Mouse (Mus musculus): ENCODE data around the gene Rilp. TPM values are rescaled to one million over a fixed set of nuclear protein-coding genes. Genes with fewer than 3 reads are reported as not detected.

The Rilp gene
- polyA plus RNA-seq, 1 experiment from 2014 or later, result 3.5 TPM

- peaks cover 38% of the 10 kb centered on the region for H3K4me1 ChIP-seq (ENCODE audit: control insufficient read depth, insufficient read depth, low read length)
- H3K4me3 ChIP-seq (ENCODE audit: low read depth, low read length), result no peak overlapping the region
- no peaks in the 10 kb centered on the region for H3K9me3 ChIP-seq (ENCODE audit: control insufficient read depth, low read length)
- no peaks in the 10 kb centered on the region for H3K27me3 ChIP-seq (ENCODE audit: control insufficient read depth, insufficient read depth, low read length)
- WGBS, result 92% methylated on average over 12 of the region's 12 CpGs
- H3K36me3 ChIP-seq (ENCODE audit: control insufficient read depth, insufficient read depth, low read length), result no peaks in the 10 kb centered on the region; the same call in 1 of the 2 replicates
- H3K4me2 ChIP-seq (ENCODE audit: low read depth, low read length), result no peak overlapping the region
- H3K9ac ChIP-seq (replicated peaks; ENCODE audit: low read depth, low read length), result no peak overlapping the region
- no peak overlapping the region for H3K27ac ChIP-seq (ENCODE audit: low read depth, low read length)
- ATAC-seq (ENCODE audit: low read depth), result no peak
These were observed 26.5 kb downstream of the Rilp start for GRCm38 (mm10) chr11:75536255-75537024.

DNA sequence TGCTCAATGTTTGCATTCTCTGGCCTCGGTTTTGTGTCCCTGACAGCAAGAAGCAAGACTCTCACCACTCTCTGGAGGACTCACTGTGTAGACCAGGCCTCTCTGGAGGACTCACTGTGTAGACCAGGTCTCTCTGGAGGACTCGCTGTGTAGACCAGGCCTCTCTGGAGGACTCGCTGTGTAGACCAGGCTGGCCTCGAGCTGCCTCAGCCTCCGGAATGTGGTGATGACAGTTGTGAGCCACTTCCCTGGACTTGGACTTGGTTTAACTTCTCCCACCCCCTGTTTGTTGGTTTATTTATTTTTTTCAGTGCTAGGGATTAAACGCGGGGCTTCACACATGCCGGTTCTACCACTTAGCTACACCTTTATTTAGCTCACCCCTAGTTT is 27.1 kb downstream of the Rilp start:
- no peak for ATAC-seq (ENCODE audit: low read depth)
- no peak overlapping the region for H3K4me2 ChIP-seq (ENCODE audit: low read depth, low read length)
- no peaks in the 10 kb centered on the region for H3K9me3 ChIP-seq (ENCODE audit: control insufficient read depth, low read length)
- no peak overlapping the region for H3K9ac ChIP-seq (replicated peaks; ENCODE audit: low read depth, low read length)
- WGBS, result 87% methylated on average over 8 of the region's 8 CpGs
- peaks cover 38% of the 10 kb centered on the region for H3K4me1 ChIP-seq (ENCODE audit: control insufficient read depth, insufficient read depth, low read length)
- no peaks in the 10 kb centered on the region for H3K27me3 ChIP-seq (ENCODE audit: control insufficient read depth, insufficient read depth, low read length)
- no peak overlapping the region for H3K27ac ChIP-seq (ENCODE audit: low read depth, low read length)
- no peaks in the 10 kb centered on the region; the same call in 1 of the 2 replicates for H3K36me3 ChIP-seq (ENCODE audit: control insufficient read depth, insufficient read depth, low read length)
- H3K4me3 ChIP-seq (ENCODE audit: low read depth, low read length), result no peak overlapping the region

DNA sequence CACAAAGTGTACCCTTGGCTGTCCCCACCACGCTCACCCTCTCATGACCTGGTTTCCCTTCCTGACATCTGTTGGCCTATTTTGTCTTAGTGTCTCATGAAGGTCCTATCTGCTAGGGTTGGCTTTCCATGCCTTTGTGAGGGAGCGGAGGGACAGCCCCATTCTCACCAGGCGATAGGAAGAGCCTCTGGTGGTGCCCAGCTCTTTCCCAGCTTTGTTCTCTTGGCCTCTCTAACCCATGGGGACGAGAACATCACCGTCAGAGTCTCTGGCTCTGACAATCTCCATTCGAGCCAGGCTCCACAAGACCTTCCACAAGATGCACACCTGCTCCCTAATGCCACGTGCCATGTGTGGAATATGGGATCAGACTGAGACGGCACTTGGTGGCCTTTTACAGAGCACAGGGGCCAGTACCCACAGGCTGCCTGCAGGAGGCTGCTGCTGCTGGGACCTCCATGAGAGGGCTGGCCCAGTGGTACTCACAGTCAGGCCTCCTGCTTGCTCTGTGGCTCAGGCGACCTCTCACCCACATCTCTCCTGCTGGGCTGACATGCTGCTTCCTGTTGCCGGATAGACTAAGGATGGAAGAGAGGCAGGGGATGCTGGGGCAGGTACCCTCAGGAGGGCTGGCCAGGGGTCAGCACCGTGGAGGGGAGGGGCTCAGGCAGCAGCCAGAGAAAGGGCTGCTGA is 27.7 kb downstream of the Rilp start:
- no peak overlapping the region for H3K4me2 ChIP-seq (ENCODE audit: low read depth, low read length)
- H3K27me3 ChIP-seq (ENCODE audit: control insufficient read depth, insufficient read depth, low read length), result no peaks in the 10 kb centered on the region
- peaks cover 38% of the 10 kb centered on the region for H3K4me1 ChIP-seq (ENCODE audit: control insufficient read depth, insufficient read depth, low read length)
- H3K9me3 ChIP-seq (ENCODE audit: control insufficient read depth, low read length), result no peaks in the 10 kb centered on the region
- no peak overlapping the region for H3K4me3 ChIP-seq (ENCODE audit: low read depth, low read length)
- no peaks in the 10 kb centered on the region; the same call in 1 of the 2 replicates for H3K36me3 ChIP-seq (ENCODE audit: control insufficient read depth, insufficient read depth, low read length)
- peak; percentile 62 for ATAC-seq (ENCODE audit: low read depth)
- 43% methylated on average over 11 of the region's 11 CpGs for WGBS
- no peak overlapping the region for H3K9ac ChIP-seq (replicated peaks; ENCODE audit: low read depth, low read length)
- peak overlapping the region; percentile 7; the same call in 1 of the 2 replicates for H3K27ac ChIP-seq (ENCODE audit: low read depth, low read length)

DNA sequence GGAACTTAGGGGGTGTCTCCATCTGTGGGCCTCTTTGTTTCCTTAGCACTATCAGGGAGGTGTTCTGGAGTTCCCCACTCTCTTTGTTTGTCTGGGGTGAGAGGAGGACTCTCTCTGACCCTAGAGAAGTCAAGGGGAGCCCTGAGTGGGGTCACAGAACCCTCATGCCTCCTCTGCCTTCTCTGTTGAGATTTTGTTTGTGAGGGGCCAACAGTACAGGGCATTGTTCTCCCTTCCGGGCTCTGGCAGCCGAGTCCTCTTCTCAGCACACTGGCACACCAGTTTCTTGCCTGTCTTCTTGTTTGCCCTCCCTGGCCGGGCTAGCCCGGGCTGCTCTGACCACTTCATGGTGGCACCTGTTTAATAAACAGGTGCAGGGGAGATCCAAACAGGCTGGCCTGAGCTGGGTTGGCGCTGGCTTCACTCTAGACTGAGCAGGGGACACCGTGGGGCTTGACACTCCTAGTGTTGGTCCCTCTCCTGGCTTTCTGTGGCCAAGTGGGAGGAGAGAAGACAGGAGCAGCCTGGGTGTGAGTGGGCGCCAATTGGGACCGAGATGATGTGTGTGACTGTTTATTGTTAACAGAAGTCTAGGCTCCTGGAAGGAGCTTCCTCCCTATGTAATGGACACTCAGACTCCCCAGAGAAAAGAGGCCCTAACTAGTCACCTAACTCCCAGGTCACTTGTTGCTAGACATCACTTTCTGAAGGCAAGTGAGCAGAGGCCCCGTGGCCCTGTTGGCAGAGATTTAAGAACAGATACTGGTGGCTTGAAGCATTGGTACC is 28.5 kb downstream of the Rilp start:
- no peak overlapping the region for H3K4me2 ChIP-seq (ENCODE audit: low read depth, low read length)
- H3K9me3 ChIP-seq (ENCODE audit: control insufficient read depth, low read length), result no peaks in the 10 kb centered on the region
- no peaks in the 10 kb centered on the region; the same call in 1 of the 2 replicates for H3K36me3 ChIP-seq (ENCODE audit: control insufficient read depth, insufficient read depth, low read length)
- H3K27ac ChIP-seq (ENCODE audit: low read depth, low read length), result peak overlapping the region; percentile 7; the same call in 1 of the 2 replicates
- H3K27me3 ChIP-seq (ENCODE audit: control insufficient read depth, insufficient read depth, low read length), result no peaks in the 10 kb centered on the region
- H3K9ac ChIP-seq (replicated peaks; ENCODE audit: low read depth, low read length), result no peak overlapping the region
- no peak for ATAC-seq (ENCODE audit: low read depth)
- peaks cover 34% of the 10 kb centered on the region for H3K4me1 ChIP-seq (ENCODE audit: control insufficient read depth, insufficient read depth, low read length)
- WGBS, result 72% methylated on average over 9 of the region's 9 CpGs
- H3K4me3 ChIP-seq (ENCODE audit: low read depth, low read length), result no peak overlapping the region

GRCm38 (mm10) chr11:75538970-75539299 is 29.0 kb downstream of the Rilp start:
- no peak overlapping the region for H3K9ac ChIP-seq (replicated peaks; ENCODE audit: low read depth, low read length)
- H3K4me3 ChIP-seq (ENCODE audit: low read depth, low read length), result no peak overlapping the region
- H3K27ac ChIP-seq (ENCODE audit: low read depth, low read length), result 0 out of 2 replicates have a peak overlapping the region, but pooled peaks have one; percentile 0
- no peaks in the 10 kb centered on the region; the same call in 1 of the 2 replicates for H3K36me3 ChIP-seq (ENCODE audit: control insufficient read depth, insufficient read depth, low read length)
- no peak for ATAC-seq (ENCODE audit: low read depth)
- no peaks in the 10 kb centered on the region for H3K27me3 ChIP-seq (ENCODE audit: control insufficient read depth, insufficient read depth, low read length)
- 88% methylated on average over 13 of the region's 13 CpGs for WGBS
- peaks cover 32% of the 10 kb centered on the region for H3K4me1 ChIP-seq (ENCODE audit: control insufficient read depth, insufficient read depth, low read length)
- H3K9me3 ChIP-seq (ENCODE audit: control insufficient read depth, low read length), result no peaks in the 10 kb centered on the region
- no peak overlapping the region for H3K4me2 ChIP-seq (ENCODE audit: low read depth, low read length)

DNA sequence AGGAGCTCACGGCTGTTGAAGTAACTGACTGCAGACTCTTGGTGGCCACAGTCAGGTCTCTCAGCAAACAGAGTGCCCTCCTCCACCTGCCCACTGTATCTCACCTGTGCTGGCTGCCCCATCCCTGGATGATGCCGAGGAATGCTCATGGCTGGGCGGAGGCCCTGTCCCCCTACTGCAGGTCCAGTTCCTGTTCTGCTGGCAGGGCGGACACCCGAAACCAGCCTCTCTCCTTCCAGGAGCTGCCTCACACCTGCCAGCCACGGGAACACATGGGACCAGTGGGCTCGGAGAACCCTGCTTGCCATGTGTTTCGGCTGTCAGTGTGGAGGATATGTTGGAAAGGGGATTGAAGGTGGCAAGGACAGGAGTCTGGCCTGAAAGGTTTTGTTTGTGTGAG is 30.3 kb downstream of the Rilp start:
- Histone ChIP-seq H3K9ac (replicated peaks; ENCODE audit: low read depth, low read length) (no peak overlapping the region), H3K4me3 (ENCODE audit: low read depth, low read length) (no peak overlapping the region), H3K27me3 (ENCODE audit: control insufficient read depth, insufficient read depth, low read length) (no peaks in the 10 kb centered on the region), H3K4me2 (ENCODE audit: low read depth, low read length) (no peak overlapping the region), H3K4me1 (ENCODE audit: control insufficient read depth, insufficient read depth, low read length) (peaks cover 22% of the 10 kb centered on the region), H3K9me3 (ENCODE audit: control insufficient read depth, low read length) (no peaks in the 10 kb centered on the region), H3K36me3 (ENCODE audit: control insufficient read depth, insufficient read depth, low read length) (peaks cover 2% of the 10 kb centered on the region), H3K27ac (ENCODE audit: low read depth, low read length) (0 out of 2 replicates have a peak overlapping the region, but pooled peaks have one; percentile 7)
- ATAC-seq (ENCODE audit: low read depth), result no peak
- 89% methylated on average over 8 of the region's 8 CpGs for WGBS

DNA sequence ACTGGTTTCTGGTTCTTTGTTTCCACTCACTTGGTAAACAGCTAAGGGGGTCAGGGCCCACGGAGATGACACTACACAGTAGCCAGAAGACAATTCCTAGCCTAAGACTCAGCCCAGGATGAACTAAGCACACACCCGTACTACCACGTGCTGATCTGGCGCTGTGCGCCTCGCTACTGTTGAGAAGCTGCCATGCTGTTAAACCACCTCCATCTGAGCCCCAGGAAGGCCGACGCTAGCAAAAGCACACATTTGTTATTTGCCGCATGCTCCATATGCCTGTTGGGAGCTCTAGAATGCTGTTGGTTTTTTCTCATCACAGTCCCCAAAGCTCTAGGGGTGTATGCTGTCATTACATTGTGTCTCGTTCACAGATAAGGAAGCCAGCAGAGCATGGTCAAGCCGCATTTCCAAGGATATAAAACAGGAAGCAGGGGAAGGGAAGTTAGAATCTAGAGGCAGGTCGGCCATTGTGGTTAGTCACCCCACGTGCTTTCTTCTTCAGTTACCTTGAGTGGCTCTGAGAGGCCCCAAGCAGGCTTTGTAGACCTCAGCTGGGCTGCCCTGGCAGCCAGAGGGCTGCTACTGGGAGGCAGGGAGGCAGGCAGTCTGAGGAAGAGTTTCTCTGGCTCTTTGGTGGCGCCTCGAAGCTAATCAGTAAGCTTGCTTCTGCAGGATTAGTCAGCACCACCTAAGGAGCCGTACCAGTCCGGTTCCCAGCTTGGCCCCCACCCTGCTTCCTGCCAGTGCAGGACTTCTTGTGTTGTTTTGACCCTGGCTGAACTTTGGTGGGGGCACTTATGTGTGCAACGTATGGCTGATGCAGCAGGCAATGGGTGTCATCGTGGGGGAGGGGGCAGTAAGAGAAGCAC is 31.1 kb downstream of the Rilp start:
- Histone ChIP-seq H3K27me3 (ENCODE audit: control insufficient read depth, insufficient read depth, low read length) (no peaks in the 10 kb centered on the region), H3K4me1 (ENCODE audit: control insufficient read depth, insufficient read depth, low read length) (peaks cover 15% of the 10 kb centered on the region; the same call in 1 of the 2 replicates), H3K9me3 (ENCODE audit: control insufficient read depth, low read length) (no peaks in the 10 kb centered on the region), H3K4me2 (ENCODE audit: low read depth, low read length) (no peak overlapping the region), H3K27ac (ENCODE audit: low read depth, low read length) (peak overlapping the region; percentile 7; the same call in 1 of the 2 replicates), H3K36me3 (ENCODE audit: control insufficient read depth, insufficient read depth, low read length) (peaks cover 9% of the 10 kb centered on the region), H3K4me3 (ENCODE audit: low read depth, low read length) (no peak overlapping the region), H3K9ac (replicated peaks; ENCODE audit: low read depth, low read length) (no peak overlapping the region)
- WGBS, result 69% methylated on average over 19 of the region's 19 CpGs
- no peak for ATAC-seq (ENCODE audit: low read depth)

- H3K27me3 ChIP-seq (ENCODE audit: control insufficient read depth, insufficient read depth, low read length), result no peaks in the 10 kb centered on the region
- WGBS, result 85% methylated on average over 9 of the region's 9 CpGs
- peaks cover 20% of the 10 kb centered on the region; the same call in 1 of the 2 replicates for H3K36me3 ChIP-seq (ENCODE audit: control insufficient read depth, insufficient read depth, low read length)
- H3K27ac ChIP-seq (ENCODE audit: low read depth, low read length), result no peak overlapping the region
- no peaks in the 10 kb centered on the region for H3K9me3 ChIP-seq (ENCODE audit: control insufficient read depth, low read length)
- peaks cover 10% of the 10 kb centered on the region; the same call in 1 of the 2 replicates for H3K4me1 ChIP-seq (ENCODE audit: control insufficient read depth, insufficient read depth, low read length)
- H3K4me2 ChIP-seq (ENCODE audit: low read depth, low read length), result no peak overlapping the region
- no peak for ATAC-seq (ENCODE audit: low read depth)
- no peak overlapping the region for H3K4me3 ChIP-seq (ENCODE audit: low read depth, low read length)
- H3K9ac ChIP-seq (replicated peaks; ENCODE audit: low read depth, low read length), result no peak overlapping the region
These were observed 34.8 kb downstream of the Rilp start for GRCm38 (mm10) chr11:75544713-75545112.

Measured in neural tube, embryonic 14.5 days (tissue).